Mouse (Mus musculus) R1 (cell line): Measurements from ENCODE around the gene Samd10.
A peak's percentile ranks its signal among the peaks of the same experiment; 100 is the strongest.

ENCODE experiments used
- DNase-seq: peaks from one replicate; pipeline ENCODE4 v3.0.0-alpha.2; 2018; ENCODE audit warnings: low read depth, low spot score

Gene Samd10

GRCm38 (mm10) chr2:181592231-181593041 is 6.6 kb downstream of the Samd10 start, which contains the start of gene Zfp512b:
Gene Zfp512b (minus strand): TSS chr2:181592803.
- DNase-seq = peak; percentile 83

- DNase-seq = peak; percentile 42
These were observed 7.4 kb downstream of the Samd10 start, which contains the start of gene Prpf6 for GRCm38 (mm10) chr2:181591528-181592085. Gene Prpf6 (plus strand): TSS chr2:181591868.

- no peak for DNase-seq
These were observed 8.5 kb downstream of the Samd10 start for GRCm38 (mm10) chr2:181590471-181590870.

GRCm38 (mm10) chr2:181589732-181590105 is 9.3 kb downstream of the Samd10 start:
- no peak for DNase-seq

GRCm38 (mm10) chr2:181589011-181589731 is 9.8 kb downstream of the Samd10 start:
- DNase-seq = no peak

- DNase-seq = no peak
These were observed 10.7 kb downstream of the Samd10 start for GRCm38 (mm10) chr2:181588229-181588780.

- DNase-seq = no peak
These were observed 11.2 kb downstream of the Samd10 start for GRCm38 (mm10) chr2:181587796-181588195.

GRCm38 (mm10) chr2:181586124-181586523 is 12.9 kb downstream of the Samd10 start:
- no peak for DNase-seq

- no peak for DNase-seq
These were observed 13.5 kb downstream of the Samd10 start for GRCm38 (mm10) chr2:181585506-181585905.

GRCm38 (mm10) chr2:181584411-181584942 is 14.5 kb downstream of the Samd10 start, which contains the start of gene Uckl1:
Gene Uckl1 (minus strand): TSS chr2:181584892.
- no peak for DNase-seq

- no peak for DNase-seq
These were observed 15.4 kb downstream of the Samd10 start for GRCm38 (mm10) chr2:181583460-181584257.

GRCm38 (mm10) chr2:181582939-181583338 is 16.1 kb downstream of the Samd10 start:
- no peak for DNase-seq

- DNase-seq = no peak
These were observed 16.7 kb downstream of the Samd10 start for GRCm38 (mm10) chr2:181582358-181582757.

GRCm38 (mm10) chr2:181581402-181582120 is 17.5 kb downstream of the Samd10 start:
- DNase-seq = peak; percentile 81

- DNase-seq = peak; percentile 96
These were observed 18.0 kb downstream of the Samd10 start for GRCm38 (mm10) chr2:181581016-181581401.

- DNase-seq = no peak
These were observed 18.8 kb downstream of the Samd10 start for GRCm38 (mm10) chr2:181580131-181580772.

- DNase-seq = no peak
These were observed 19.3 kb downstream of the Samd10 start for GRCm38 (mm10) chr2:181579681-181580080.

GRCm38 (mm10) chr2:181578790-181579618 is 20.0 kb downstream of the Samd10 start:
- DNase-seq = no peak
